ENCODE assay signal across 8 mouse cellular contexts in genomic region chr13:119640504-119640903, GRCm38 (mm10). TPM values are rescaled to one million over a fixed set of nuclear protein-coding genes. Genes with fewer than 3 reads are reported as not detected.
A peak's percentile ranks its signal among the peaks of the same experiment; 100 is the strongest.
DNase-seq lines count a peak whose midpoint lies in the region; ATAC-seq and TF ChIP-seq lines count a peak whose summit lies in the region.

No protein-coding gene starts in this region.

- ATAC-seq in forebrain, embryonic 14.5 days, result no peak
- no peak for ATAC-seq in forebrain, embryonic 13.5 days
- no peak for ATAC-seq in liver, postnatal 0 days
- no peak for ATAC-seq in liver, embryonic 12.5 days

- TF ChIP-seq CTCF in liver, postnatal 0 days (IDR thresholded peaks at IDR 0.05; ENCODE audit: low read depth), result peak; percentile 70
- 0 out of 2 replicates have a peak, but pooled peaks have one; percentile 9 for TF ChIP-seq CTCF in bone marrow, adult 2 months (IDR thresholded peaks at IDR 0.05; ENCODE audit: control insufficient read depth, insufficient read depth, low read length)

- no peak for TF ChIP-seq POLR2A in bone marrow, adult 2 months (IDR thresholded peaks at IDR 0.05; ENCODE audit: borderline replicate concordance, control insufficient read depth, low read depth, low read length)

- H3K4me2 ChIP-seq in forebrain, embryonic 14.5 days (ENCODE audit: low read length), result no peak overlapping the region
- no peak overlapping the region for H3K4me2 ChIP-seq in forebrain, embryonic 13.5 days
- no peak overlapping the region for H3K4me2 ChIP-seq in liver, postnatal 0 days (ENCODE audit: low read depth, low read length)
- H3K4me2 ChIP-seq in liver, embryonic 12.5 days, result no peak overlapping the region

- no peaks in the 10 kb centered on the region for H3K4me1 ChIP-seq in forebrain, embryonic 14.5 days (ENCODE audit: control insufficient read depth, insufficient read depth, low read length)
- no peaks in the 10 kb centered on the region for H3K4me1 ChIP-seq in forebrain, embryonic 13.5 days
- no peaks in the 10 kb centered on the region for H3K4me1 ChIP-seq in liver, postnatal 0 days (ENCODE audit: insufficient read depth)
- no peaks in the 10 kb centered on the region for H3K4me1 ChIP-seq in liver, embryonic 12.5 days
- H3K4me1 ChIP-seq in bone marrow, adult 2 months (ENCODE audit: control insufficient read depth, insufficient read depth, low read length), result no peaks in the 10 kb centered on the region

- peak; percentile 73 for DNase-seq in forebrain, embryonic 14.5 days (ENCODE audit: low spot score)
- DNase-seq in liver, postnatal 0 days, result no peak
- DNase-seq in heart, postnatal 4 days, result peak; percentile 36
- DNase-seq in skeletal muscle tissue, adult 2 months (ENCODE audit: low read depth, low spot score), result peak; percentile 4
- no peak for DNase-seq in spleen, postnatal 14 days (ENCODE audit: low spot score in 2 of 2)

- 39% methylated on average over 4 of the region's 4 CpGs for WGBS in forebrain, embryonic 14.5 days
- 40% methylated on average over 4 of the region's 4 CpGs for WGBS in forebrain, embryonic 13.5 days
- 31% methylated on average over 4 of the region's 4 CpGs for WGBS in liver, postnatal 0 days (ENCODE audit: insufficient replicate concordance)
- 32% methylated on average over 4 of the region's 4 CpGs for WGBS in liver, embryonic 12.5 days (ENCODE audit: insufficient replicate concordance)
- 41% methylated on average over 4 of the region's 4 CpGs for WGBS in bone marrow, adult 2 months

- H3K27me3 ChIP-seq in forebrain, embryonic 14.5 days (replicated peaks; ENCODE audit: control insufficient read depth, insufficient read depth, low read length), result no peaks in the 10 kb centered on the region
- no peaks in the 10 kb centered on the region for H3K27me3 ChIP-seq in forebrain, embryonic 13.5 days
- no peaks in the 10 kb centered on the region for H3K27me3 ChIP-seq in liver, postnatal 0 days (ENCODE audit: insufficient read depth, low read length)
- H3K27me3 ChIP-seq in liver, embryonic 12.5 days (replicated peaks), result no peaks in the 10 kb centered on the region

- H3K9me3 ChIP-seq in forebrain, embryonic 14.5 days (replicated peaks; ENCODE audit: control insufficient read depth, low read length), result no peaks in the 10 kb centered on the region
- H3K9me3 ChIP-seq in forebrain, embryonic 13.5 days (replicated peaks), result no peaks in the 10 kb centered on the region
- H3K9me3 ChIP-seq in liver, postnatal 0 days (ENCODE audit: low read length), result no peaks in the 10 kb centered on the region
- H3K9me3 ChIP-seq in liver, embryonic 12.5 days (replicated peaks), result no peaks in the 10 kb centered on the region

- H3K27ac ChIP-seq in forebrain, embryonic 14.5 days (ENCODE audit: low read depth, low read length), result no peak overlapping the region
- no peak overlapping the region for H3K27ac ChIP-seq in forebrain, embryonic 13.5 days
- H3K27ac ChIP-seq in liver, postnatal 0 days (ENCODE audit: low read depth), result no peak overlapping the region
- no peak overlapping the region for H3K27ac ChIP-seq in liver, embryonic 12.5 days
- no peak overlapping the region for H3K27ac ChIP-seq in bone marrow, adult 2 months (ENCODE audit: control insufficient read depth, insufficient read depth, low read depth, low read length, poor library complexity)

- H3K4me3 ChIP-seq in forebrain, embryonic 14.5 days (ENCODE audit: low read depth, low read length), result no peak overlapping the region
- H3K4me3 ChIP-seq in forebrain, embryonic 13.5 days, result no peak overlapping the region
- H3K4me3 ChIP-seq in liver, postnatal 0 days (ENCODE audit: low read depth, low read length), result no peak overlapping the region
- no peak overlapping the region for H3K4me3 ChIP-seq in liver, embryonic 12.5 days
- H3K4me3 ChIP-seq in bone marrow, adult 2 months (replicated peaks; ENCODE audit: control insufficient read depth, low read depth, low read length), result no peak overlapping the region

- no peaks in the 10 kb centered on the region for H3K36me3 ChIP-seq in forebrain, embryonic 14.5 days (ENCODE audit: control insufficient read depth, insufficient read depth, low read length)
- H3K36me3 ChIP-seq in forebrain, embryonic 13.5 days (ENCODE audit: poor library complexity, severe bottlenecking), result no peaks in the 10 kb centered on the region
- no peaks in the 10 kb centered on the region for H3K36me3 ChIP-seq in liver, postnatal 0 days (replicated peaks; ENCODE audit: insufficient read depth, low read length)
- no peaks in the 10 kb centered on the region for H3K36me3 ChIP-seq in liver, embryonic 12.5 days

- no peak overlapping the region for H3K9ac ChIP-seq in forebrain, embryonic 14.5 days (ENCODE audit: low read length)
- H3K9ac ChIP-seq in forebrain, embryonic 13.5 days, result no peak overlapping the region
- H3K9ac ChIP-seq in liver, postnatal 0 days (replicated peaks), result no peak overlapping the region
- H3K9ac ChIP-seq in liver, embryonic 12.5 days, result no peak overlapping the region

- no peak for TF ChIP-seq EP300 in liver, postnatal 0 days (IDR thresholded peaks at IDR 0.05; ENCODE audit: low read depth)

RNA-seq across cellular contexts. Expression of gene Ccl28, which starts 16.9 kb away (rescaled TPM):
- polyA plus RNA-seq in forebrain, embryonic 14.5 days (2014; fragmentation: Nextera tagmentation; extraction: Ambion mirVana), result 0.14 and 0.31 TPM in 2 replicates
- polyA plus RNA-seq in forebrain, embryonic 13.5 days (2015; fragmentation: Nextera tagmentation; extraction: Ambion mirVana), result 0.28 and 0.44 TPM in 2 replicates
- polyA plus RNA-seq in liver, postnatal 0 days (2015; fragmentation: Nextera tagmentation; extraction: Ambion mirVana), result not detected in 2 replicates
- polyA plus RNA-seq in liver, embryonic 12.5 days (2016; fragmentation: Nextera tagmentation; extraction: Ambion mirVana), result not detected in 2 replicates
- not detected in 2 replicates for polyA plus RNA-seq in bone marrow, adult 2 months (2011; ENCODE audit: insufficient read depth, insufficient read length, low replicate concordance, missing spikeins)
- total RNA-seq in heart, postnatal 4 days (2021), result under 1 TPM; 0.07 to 0.14 TPM

RNA-seq across cellular contexts. Expression of gene Hmgcs1, which starts 49.7 kb away (rescaled TPM):
- 311 and 398 TPM in 2 replicates for polyA plus RNA-seq in forebrain, embryonic 14.5 days (2014; fragmentation: Nextera tagmentation; extraction: Ambion mirVana)
- 322 and 362 TPM in 2 replicates for polyA plus RNA-seq in forebrain, embryonic 13.5 days (2015; fragmentation: Nextera tagmentation; extraction: Ambion mirVana)
- polyA plus RNA-seq in liver, postnatal 0 days (2015; fragmentation: Nextera tagmentation; extraction: Ambion mirVana), result 81.2 and 94.7 TPM in 2 replicates
- 105 and 111 TPM in 2 replicates for polyA plus RNA-seq in liver, embryonic 12.5 days (2016; fragmentation: Nextera tagmentation; extraction: Ambion mirVana)
- polyA plus RNA-seq in bone marrow, adult 2 months (2011; ENCODE audit: insufficient read depth, insufficient read length, low replicate concordance, missing spikeins), result 6.7 and 14.8 TPM in 2 replicates
- 100 to 1,000 TPM; 107 to 115 TPM for total RNA-seq in heart, postnatal 4 days (2021)

Comparison
In these comparisons a context has a peak if more than half of its experiments do, and no peak if none do; other contexts are left out.
1. DNase-seq: peak in forebrain, embryonic 14.5 days (single experiment), heart, postnatal 4 days (single experiment) and skeletal muscle tissue, adult 2 months (single experiment); none in liver, postnatal 0 days (single experiment) and spleen, postnatal 14 days (0 of 2).